Mouse (Mus musculus) 3134 (cell line): Measurements from ENCODE around the gene Cdk19.

Source experiments
- DNase-seq: peaks from one replicate; pipeline ENCODE4 v3.0.0-alpha.2; 2011; ENCODE audit warnings: low spot score; ENCODE audit not compliant: insufficient read length; ENCODE audit errors: extremely low read depth

The Cdk19 gene

DNA sequence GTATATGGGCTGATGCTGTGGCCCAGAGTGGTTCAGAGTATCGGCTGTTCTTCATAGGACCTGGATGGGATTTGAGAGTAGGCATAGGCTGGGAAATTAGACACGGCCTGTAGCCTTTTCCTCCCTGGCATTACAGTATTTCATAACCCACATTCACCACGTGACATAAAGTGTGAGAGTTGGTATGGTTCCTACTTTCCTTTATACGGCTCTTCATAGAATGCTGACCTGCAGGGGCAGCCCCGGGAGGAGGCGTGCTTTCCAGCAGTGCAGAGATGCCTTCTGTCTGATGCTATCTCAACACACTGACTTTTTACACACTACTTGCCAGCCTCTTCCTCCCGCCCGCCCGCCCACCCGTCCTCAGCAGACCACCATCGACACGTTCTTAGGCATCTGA lies 96.0 kb downstream of the Cdk19 start:
- no peak for DNase-seq

DNA sequence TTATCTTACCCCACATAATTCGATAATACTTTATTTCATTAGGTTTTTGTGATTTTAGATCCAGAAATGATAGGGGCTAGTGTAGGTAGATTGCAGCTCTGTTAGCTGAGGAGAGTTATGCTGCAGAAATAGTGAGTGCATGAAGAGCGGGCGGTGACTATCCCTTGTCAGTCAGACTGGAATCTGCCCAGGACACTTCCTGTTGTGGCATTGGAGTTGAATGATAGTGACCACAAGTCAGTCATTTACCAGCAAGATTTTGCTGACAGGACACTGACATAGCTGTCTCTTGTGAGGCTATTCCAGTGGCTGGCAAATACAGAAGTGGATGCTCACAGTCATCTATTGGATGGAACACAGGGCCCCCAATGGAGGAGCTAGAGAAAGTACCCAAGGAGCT lies 97.8 kb downstream of the Cdk19 start:
- DNase-seq: no peak

DNA sequence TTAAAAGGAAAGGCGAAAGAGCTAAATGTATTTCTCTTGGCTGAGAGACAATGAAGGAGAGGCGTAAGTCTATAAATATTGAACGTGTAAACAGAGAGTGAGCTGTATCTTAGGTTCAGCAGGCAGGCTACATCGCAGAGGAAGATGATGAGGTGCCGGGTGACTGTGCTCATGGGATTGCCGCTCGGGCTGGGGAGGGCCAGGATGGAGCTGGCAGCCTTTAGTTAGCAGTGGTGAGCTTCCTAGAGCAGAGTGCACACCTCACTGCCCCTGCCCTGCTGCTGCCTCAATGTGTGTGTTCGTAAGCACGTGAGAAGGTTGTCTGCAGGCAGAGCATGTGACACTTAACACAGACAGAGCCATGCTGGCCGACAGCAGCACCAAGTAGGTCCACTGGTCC lies 101.4 kb downstream of the Cdk19 start:
- DNase-seq: no peak

DNA sequence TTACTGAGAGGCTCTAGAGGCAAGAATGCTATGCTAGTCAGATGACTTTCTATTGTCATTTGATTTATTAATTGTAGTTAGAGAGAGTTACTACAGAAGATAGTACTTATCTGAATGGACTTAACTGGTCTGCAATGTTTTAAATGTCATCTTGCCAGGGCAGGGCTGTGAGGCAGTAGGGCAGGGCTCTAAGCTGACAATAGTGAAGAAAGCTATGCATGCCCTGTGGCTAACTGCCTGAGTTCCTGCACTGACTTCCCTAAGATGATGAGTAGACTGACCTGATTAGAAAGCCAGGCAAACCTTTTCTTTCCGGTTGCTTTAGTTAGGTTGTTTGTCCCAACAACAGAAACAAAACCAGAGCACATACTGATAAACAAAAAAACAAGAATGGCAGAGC lies 102.7 kb downstream of the Cdk19 start:
- no peak for DNase-seq

DNA sequence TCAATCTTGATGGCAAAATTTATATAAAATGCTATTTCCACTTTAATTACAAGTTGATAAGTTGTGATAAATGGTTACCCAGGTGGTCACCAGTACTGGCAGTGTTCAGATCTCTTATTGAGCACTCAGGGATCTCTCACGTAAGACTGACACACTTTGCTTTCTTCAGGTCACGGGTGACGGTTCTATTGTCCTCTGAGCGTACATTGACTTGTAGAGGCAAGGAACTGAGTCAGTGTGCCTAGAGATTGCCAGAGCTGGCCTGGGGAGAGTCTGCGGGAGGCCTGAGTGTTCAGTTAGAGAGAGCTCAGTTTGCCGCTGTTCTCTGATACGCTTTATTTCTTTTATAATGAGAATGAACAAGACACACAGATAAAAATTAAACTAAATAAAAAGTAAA lies 104.0 kb downstream of the Cdk19 start:
- DNase-seq: no peak

DNA sequence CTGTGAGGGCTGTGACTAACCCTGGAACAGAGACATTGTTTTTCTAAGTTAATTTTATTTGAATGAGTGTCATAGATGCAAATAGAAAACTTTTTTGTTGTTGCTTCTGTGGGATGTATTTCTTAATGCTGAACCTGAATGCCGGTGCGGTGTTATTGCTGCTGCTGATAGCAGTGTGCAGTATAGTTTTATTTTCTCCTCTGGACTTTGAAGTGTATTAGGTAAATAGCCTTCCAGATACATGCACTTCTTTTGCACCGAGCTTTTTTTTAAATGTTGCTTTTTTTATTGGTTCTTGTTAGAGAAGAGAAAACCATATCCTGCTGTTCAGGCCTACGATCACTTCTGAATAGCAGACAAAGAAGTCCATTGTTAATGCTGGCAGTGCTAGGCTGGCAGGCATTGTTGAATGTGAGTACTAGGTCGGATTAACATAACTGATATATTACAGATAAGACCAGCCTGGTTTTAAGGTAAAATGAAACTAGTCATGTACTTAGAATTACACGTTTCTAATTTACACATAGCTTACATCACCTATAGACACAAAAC lies 104.5 kb downstream of the Cdk19 start:
- no peak for DNase-seq

DNA sequence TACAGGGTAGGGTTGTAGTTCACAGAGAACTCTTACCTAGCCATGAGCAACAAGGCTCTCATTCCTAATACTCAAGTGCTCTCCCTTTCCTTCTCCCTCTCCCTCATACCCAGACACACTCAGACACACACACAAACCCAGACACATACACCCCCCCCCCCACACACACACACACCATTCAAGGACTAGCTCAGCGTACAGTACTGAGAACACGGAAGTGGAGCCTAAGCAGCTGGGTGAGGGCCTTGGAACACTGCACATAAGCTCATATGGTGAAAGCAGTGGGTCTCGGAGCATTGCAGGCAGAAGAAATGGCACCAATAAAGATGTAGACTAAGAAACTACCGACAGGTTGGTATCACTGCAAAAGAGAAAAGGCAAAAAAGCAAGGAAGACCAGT lies 105.2 kb downstream of the Cdk19 start:
- DNase-seq: no peak

DNA sequence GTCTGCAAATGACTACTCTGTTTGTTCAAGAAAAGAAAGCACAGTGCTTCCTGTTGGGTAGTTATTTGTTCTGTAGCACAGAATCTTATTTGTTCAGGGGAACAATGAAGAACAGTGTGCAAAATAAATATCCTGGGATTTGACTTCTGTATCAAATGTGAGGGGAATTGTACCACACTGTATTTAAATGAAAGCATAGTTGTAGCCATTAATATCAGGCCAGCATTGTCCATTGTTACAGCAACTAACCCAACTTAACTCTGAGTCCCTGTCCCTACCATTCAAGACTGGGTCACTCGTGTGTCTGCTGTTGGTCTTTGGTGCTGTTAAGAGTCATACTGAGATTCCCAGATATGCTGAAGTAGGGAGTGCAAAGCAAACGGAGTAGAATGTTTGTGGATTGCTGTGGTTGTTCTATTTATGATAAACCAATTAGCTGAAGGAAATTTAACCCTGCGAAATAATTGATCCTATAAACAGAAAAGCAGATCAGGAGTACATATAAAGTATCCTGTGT lies 106.8 kb downstream of the Cdk19 start:
- no peak for DNase-seq

DNA sequence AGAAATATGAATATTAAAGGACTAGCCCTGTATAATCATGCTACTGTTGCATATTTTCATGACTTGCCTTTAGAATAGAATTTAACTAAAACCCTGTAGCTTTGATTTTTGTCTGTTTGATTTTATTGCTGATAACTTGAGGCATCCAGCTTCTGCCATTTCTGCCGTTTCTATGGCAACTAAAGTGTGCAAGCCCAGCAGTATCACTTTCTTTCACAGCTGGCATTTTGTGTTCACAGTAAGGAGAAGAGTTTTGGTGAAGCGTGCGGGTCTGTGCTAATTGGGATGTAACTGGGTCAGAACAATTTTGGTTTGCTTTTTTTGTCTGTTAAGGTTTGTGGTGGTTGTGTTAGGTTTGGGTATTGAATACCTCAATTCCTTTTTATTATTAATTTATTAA lies 107.3 kb downstream of the Cdk19 start:
- no peak for DNase-seq

DNA sequence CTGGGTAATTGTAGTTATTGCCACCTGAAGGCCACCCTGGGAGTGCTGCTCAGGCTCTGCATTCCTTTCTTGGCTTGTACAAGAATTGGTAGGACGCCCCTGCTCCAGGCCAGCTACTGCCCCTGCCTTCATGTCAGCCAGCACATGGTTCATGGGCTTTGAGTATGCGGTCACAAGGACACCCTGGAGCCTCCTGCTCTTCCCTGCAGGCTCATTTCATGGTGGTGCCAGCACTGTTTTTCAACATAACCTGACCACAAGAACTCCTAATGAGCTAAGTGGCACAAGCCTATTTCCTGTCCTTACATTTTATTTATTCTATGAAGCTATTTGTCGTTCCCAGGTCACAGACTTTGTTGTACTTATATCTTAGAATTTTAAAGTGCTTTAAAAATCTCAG lies 107.9 kb downstream of the Cdk19 start:
- DNase-seq: no peak

DNA sequence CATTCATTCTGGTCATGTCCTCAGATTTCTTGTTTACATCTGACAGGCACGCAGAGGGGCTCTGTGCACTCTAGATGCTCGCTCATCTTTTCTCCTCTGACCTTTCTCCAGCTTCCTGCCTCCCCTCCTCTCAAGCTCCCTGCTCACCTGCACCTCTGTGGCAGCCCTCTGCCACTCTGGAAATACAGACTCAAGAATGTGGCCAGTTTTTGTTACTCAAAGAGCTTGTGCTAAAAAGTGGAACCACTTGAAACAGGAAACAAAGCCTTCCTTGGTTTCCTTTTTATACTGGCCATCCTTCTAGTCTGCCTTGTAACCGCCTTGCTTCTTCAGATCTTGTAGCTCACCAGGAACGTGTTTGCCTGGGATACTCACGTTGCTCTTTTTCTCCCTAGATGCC lies 108.6 kb downstream of the Cdk19 start:
- DNase-seq: no peak

DNA sequence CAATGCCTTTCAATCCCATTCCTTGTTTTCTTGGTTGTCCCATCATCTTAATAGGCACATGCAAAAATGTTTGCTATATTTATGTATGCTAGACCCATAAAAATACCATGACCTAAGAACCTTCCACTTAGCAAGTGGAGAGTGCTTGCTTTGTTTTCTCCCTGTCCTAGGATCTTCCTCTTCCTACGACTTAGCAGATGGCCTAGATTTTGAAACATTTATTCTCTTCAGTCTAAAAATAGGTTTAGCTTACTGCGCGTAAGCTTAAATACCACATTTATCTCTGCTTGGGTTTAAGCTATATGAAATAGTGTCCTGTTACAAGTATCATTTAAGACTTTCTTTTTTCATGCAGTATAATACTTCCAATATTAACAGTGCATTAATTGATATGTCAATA lies 109.1 kb downstream of the Cdk19 start:
- DNase-seq: no peak

DNA sequence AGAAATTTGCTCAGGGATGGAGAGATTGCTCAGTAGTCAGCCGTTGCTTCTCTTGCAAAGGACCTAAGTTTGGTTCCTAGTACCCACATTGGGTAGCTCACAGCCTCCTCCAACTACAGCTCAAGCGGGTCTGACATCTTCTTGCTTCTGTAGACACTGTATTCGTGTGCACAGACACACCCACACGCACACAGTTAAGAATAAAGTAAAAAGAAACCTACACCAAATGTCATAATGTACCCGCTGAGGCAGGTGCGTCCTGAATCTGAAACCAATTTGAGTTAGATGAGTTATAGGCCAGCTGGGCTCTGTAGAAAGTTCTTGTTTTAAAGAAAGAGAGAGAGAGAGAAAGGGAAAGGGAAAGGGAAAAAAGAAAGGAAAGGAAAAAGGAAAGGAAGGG lies 110.2 kb downstream of the Cdk19 start:
- DNase-seq: no peak

DNA sequence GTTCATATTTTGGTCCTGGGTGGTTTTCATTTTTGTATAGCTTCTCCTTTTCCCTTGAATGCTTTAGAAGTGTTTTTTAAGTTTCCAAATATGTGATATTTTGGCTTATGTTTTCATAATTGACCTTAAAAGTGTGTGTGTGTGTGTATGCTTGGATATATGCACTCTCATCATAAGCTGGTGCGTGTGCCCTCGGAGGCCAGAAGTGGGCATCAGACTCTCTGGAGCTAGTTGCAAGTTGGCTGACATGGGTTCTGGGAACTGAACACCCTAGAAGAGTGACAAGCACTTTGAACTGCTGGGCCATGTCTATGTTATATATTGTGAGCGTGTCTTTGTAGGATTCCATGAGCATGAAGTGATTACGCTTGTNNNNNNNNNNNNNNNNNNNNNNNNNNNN lies 110.8 kb downstream of the Cdk19 start:
- no peak for DNase-seq

DNA sequence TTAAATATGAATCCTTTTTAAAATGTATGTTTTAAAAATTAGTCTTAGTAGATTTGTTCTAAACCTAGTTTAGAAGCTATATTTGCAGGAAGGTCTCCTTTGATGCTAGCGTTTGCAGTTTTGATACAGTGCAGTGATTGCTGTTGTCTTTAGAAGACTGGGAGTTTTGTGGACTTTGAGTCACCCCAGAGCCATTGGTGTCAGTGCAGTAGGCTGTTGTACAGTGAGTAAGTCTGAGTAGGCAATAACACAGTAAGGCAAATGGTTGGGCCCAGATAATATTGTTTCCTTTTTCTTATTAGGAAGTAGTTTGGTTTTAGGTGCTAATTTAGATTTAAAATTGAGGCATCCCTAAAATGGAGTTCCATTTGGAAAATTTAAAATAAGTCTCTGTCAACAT lies 117.8 kb downstream of the Cdk19 start:
- DNase-seq: no peak

DNA sequence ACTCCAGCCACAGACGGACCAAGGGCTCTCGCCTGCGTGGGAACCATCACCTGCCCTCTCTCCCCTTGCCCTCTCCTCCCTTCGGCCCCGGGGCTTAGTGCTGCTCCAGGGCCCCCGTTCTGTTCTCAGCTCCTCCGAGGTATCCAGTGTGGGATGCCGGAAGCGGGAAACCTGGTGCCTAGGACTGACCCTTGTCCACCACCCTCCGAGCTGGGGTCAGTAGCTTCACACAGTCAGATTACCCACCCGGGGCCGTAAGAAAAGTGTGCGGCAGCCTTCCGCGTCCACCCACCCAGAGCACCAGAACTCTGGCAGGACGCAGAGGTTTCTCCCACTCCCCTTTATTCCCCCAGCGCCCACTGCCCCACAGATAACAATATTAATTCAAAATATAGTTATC lies 119.8 kb downstream of the Cdk19 start:
- no peak for DNase-seq

DNA sequence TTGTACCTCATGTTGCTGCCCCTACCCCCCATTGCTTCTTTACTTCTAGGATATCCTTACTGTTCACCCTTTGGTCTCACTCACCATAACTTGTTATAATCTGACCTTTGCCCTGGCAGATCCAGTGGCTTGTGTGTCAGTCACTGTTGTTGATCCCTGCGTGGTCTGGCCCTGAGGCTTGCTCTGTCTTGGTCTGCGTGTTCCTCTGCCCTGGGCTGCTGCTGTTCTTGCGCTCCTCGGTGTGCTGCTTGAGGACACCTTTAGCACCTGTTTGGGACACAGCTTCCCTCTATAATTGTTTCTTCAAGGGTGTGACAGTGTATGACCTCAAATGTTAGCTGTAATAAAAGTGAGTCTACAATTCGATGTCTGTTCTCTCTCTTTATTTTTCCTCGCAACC lies 122.0 kb downstream of the Cdk19 start:
- DNase-seq: no peak

DNA sequence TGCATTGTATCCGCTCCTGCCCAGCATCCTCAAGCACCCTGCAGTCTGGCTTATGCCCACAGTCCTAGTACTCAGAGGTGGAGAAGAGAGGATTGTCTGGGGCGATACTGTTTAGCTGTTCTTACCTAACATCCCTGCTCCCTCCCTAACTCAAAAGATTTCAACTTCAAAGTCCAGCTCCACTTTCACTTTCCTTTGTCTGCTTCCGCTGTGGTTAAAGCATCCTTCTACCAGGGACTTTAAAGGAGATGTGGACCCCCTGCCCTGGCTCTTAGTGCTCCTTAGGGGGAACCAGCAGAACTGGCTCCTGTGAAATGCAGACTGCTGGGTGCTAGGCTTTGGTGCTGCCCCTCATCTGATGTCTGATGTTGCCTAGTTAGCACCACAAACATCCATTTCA lies 122.9 kb downstream of the Cdk19 start:
- no peak for DNase-seq

DNA sequence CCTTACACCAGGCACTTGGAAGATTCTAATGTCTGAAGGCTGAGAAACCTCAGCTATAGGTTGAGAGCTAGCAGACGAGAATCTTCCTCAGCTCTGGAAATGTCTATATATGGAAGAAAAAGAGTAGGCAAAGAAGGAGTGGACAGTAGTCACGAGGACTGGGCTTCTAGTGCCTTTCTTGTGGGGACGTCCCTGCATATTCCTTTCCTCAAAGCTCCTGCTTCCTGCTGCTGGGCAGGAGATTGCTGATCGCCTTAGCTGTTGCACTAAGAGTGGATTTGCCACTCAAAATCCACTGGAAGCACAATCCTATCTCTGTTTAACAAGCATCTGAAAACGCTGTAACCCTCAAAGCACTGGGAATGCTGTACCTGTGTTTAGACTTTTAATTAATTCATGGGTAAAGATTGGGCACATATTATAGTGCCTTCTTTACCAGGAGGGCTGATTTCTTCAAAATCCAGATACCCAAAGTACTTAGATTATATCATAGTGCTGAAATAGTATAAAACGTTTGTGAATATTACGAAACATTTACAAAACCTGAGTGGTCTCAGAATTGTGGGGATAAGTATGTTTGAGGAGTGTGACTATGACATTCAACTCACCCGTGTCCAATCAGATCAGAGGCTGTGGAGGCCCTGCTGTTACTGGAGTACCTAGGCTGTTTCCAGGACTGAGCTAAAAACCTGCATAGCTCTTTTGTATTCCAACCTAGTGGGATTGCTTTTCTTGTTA lies 128.0 kb downstream of the Cdk19 start:
- no peak for DNase-seq

DNA sequence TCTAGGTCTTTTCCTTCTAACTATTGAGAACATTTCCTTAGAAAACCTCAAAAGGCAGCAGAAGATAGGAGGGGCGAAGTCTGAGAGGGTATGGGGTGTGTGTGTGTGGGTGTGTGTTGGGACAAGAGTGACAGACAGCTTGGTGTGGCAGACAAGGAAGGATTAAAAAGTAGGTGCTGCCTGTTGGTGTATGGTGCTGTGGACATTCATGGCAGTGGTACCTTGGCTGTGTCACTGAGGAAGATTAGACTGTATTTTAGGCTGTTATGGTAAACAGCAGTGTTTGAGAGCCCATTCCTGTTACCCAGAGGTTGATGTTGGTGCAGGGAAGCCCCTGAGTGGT lies 128.5 kb downstream of the Cdk19 start:
- DNase-seq: no peak

DNA sequence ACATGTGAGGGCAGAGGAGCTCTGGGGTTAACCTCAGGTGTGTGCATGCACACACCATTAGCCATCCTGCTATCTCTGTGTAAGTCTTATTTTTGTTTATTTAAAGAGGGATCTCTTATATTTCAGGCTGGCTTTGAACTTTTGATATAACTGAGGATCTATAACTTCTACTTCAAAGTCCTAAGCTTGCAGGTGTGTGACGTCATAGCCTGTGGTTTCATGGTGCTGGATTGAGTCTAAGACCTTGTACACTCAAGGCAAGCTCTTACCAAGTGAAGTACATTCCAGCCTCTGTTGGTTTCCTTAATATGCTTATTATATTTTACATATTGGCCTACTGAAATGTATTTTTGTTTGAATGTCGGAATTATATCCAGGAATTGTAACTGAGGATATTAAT lies 129.8 kb downstream of the Cdk19 start:
- DNase-seq: no peak

DNA sequence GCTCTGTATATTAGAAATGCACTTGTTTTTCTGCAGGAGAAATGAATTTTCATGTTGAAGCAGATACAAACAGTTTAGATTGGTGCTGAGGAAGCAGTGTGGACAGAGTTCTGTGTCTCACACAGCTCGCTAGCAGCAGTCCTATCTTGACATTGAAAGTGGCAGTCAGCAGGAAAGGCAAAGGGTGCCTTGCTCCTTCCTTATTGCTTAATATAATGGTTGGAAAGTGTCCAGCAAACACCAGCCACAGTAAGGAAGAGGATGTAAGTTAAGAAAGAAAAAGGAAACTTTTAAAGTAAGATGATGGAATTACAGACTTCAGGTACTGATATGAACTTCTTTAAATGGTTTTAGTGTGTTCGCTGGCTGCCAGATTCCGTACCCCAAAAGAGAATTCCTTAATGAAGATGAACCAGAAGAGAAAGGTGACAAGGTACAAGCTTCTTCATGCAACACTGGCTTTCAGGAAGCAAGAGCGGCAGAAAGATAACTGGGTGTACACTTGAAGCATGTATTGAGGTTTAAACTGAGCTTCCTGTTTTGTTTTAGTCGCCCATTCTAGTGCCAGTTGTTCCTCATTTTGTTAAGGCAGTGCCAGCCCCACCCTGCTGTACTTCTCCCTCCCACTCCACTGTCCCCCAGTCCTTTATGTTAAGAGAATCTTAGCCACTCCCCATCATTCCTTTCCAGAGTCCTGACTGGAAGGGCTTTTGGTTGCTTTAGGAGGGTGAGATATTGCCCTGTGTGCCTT lies 137.3 kb downstream of the Cdk19 start:
- no peak for DNase-seq
